Mouse (Mus musculus): ENCODE data around the gene Nr2c2. TPM values are rescaled to one million over a fixed set of nuclear protein-coding genes. Genes with fewer than 3 reads are reported as not detected.

Nr2c2 gene
- polyA plus RNA-seq, 1 experiment from 2014 or later = 18.5 TPM

DNA sequence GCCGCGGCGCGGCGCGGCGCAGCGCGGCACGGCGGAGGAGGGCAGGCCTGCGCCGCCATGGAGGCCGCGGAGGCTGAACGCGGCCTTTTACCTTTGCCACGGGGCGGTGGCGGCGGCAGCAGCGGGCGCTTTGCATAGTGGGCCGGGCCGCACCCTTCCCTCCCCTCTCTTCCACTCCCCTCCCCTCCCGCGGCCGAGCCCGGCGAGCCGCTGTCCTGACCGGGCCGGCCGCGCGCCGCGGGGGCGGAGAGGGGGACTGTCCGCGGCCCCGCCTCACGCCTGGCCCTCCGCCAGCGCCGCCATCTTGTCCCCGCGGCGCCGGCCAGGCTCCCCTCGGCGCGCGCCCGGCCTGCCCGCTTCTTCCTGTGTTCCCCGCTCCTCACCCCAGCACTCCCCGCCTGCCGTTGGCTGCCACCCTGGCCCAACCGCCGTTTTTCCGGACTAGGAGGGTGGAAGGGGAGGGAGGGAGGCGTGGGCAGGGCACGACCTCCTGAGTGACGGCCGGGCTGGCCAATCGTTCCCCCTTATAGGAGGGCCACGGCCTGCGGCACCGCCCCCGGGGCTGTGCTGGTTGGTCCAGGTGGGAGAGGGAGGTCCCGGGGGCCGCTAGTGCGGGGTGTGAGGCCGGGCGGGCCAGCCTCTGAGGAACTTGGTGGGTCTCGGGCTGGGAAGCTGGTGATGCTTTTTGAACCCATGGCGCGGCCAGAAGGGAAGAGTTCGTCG, 738 bp downstream of the Nr2c2 start:
- under 1% methylated on average over 50 of the region's 81 CpGs for WGBS
- ATAC-seq (replicated peaks; ENCODE audit: insufficient number of reproducible peaks, low FRiP score, low TSS enrichment, low read depth) (peak; percentile 99), DNase-seq (ENCODE audit: low spot score) (peak; percentile 98)
- peak overlapping the region; percentile 99 for H3K27ac ChIP-seq (replicated peaks; ENCODE audit: low read depth, low read length)
- H3K4me1 ChIP-seq (ENCODE audit: control insufficient read depth, insufficient read depth, low read length) = no peaks in the 10 kb centered on the region
- H3K9me3 ChIP-seq (replicated peaks; ENCODE audit: control insufficient read depth, low read length) = no peaks in the 10 kb centered on the region
- H3K27me3 ChIP-seq (ENCODE audit: control insufficient read depth, insufficient read depth, low read length) = no peaks in the 10 kb centered on the region
- peak overlapping the region; percentile 98 for H3K4me3 ChIP-seq (ENCODE audit: low read depth, low read length)
- H3K9ac ChIP-seq (replicated peaks; ENCODE audit: low read length) = peak overlapping the region; percentile 99
- H3K4me2 ChIP-seq (ENCODE audit: low read depth, low read length) = peak overlapping the region; percentile 59
- H3K36me3 ChIP-seq (replicated peaks; ENCODE audit: control insufficient read depth, insufficient read depth, low read depth, low read length) = no peaks in the 10 kb centered on the region

DNA sequence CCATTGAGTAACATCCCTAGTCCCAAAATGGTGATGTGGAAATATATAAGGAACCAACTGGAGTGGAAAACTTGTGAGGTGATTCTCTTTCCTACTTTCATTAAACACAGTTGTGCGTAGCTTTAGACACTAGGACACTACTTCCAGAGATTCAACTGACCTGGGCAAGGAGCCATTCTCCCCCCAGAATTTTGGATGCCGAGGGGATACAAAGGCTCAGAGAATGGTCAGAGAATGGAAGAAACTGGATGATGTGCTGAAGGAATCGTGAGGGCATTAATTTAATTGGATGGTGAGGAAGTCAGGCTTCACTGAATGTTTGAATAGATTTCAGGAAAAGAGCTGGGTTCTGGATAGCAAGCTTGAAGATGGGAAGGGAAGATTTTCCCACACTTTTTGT, 1.5 kb downstream of the Nr2c2 start:
- WGBS = 29% methylated on average over 3 of the region's 3 CpGs

GRCm38 (mm10) chr6:92093869-92094268, 2.7 kb downstream of the Nr2c2 start:
- no peaks in the 10 kb centered on the region for H3K9me3 ChIP-seq (replicated peaks; ENCODE audit: control insufficient read depth, low read length)
- no peak overlapping the region for H3K27ac ChIP-seq (replicated peaks; ENCODE audit: low read depth, low read length)
- H3K4me1 ChIP-seq (ENCODE audit: control insufficient read depth, insufficient read depth, low read length) = no peaks in the 10 kb centered on the region
- DNase-seq (ENCODE audit: low spot score) (no peak), ATAC-seq (replicated peaks; ENCODE audit: insufficient number of reproducible peaks, low FRiP score, low TSS enrichment, low read depth) (no peak)
- no peak overlapping the region for H3K9ac ChIP-seq (replicated peaks; ENCODE audit: low read length)
- H3K4me2 ChIP-seq (ENCODE audit: low read depth, low read length) = no peak overlapping the region
- no peak overlapping the region for H3K4me3 ChIP-seq (ENCODE audit: low read depth, low read length)
- no peaks in the 10 kb centered on the region for H3K36me3 ChIP-seq (replicated peaks; ENCODE audit: control insufficient read depth, insufficient read depth, low read depth, low read length)
- H3K27me3 ChIP-seq (ENCODE audit: control insufficient read depth, insufficient read depth, low read length) = no peaks in the 10 kb centered on the region
- WGBS = 84% methylated on average over 2 of the region's 2 CpGs

More for the DNA sequence above, 1.5 kb downstream of the Nr2c2 start:
- H3K36me3 ChIP-seq (replicated peaks; ENCODE audit: control insufficient read depth, insufficient read depth, low read depth, low read length) = no peaks in the 10 kb centered on the region
- DNase-seq (ENCODE audit: low spot score) (no peak), ATAC-seq (replicated peaks; ENCODE audit: insufficient number of reproducible peaks, low FRiP score, low TSS enrichment, low read depth) (no peak)
- H3K4me1 ChIP-seq (ENCODE audit: control insufficient read depth, insufficient read depth, low read length) = no peaks in the 10 kb centered on the region
- no peaks in the 10 kb centered on the region for H3K9me3 ChIP-seq (replicated peaks; ENCODE audit: control insufficient read depth, low read length)
- H3K4me2 ChIP-seq (ENCODE audit: low read depth, low read length) = peak overlapping the region; percentile 59
- no peaks in the 10 kb centered on the region for H3K27me3 ChIP-seq (ENCODE audit: control insufficient read depth, insufficient read depth, low read length)
- peak overlapping the region; percentile 99 for H3K9ac ChIP-seq (replicated peaks; ENCODE audit: low read length)
- H3K27ac ChIP-seq (replicated peaks; ENCODE audit: low read depth, low read length) = no peak overlapping the region
- peak overlapping the region; percentile 98 for H3K4me3 ChIP-seq (ENCODE audit: low read depth, low read length)

- ATAC-seq (replicated peaks; ENCODE audit: insufficient number of reproducible peaks, low FRiP score, low TSS enrichment, low read depth) = no peak
- 73% methylated on average over 2 of the region's 2 CpGs for WGBS
Measured at GRCm38 (mm10) chr6:92100679-92101360, 9.6 kb downstream of the Nr2c2 start.

GRCm38 (mm10) chr6:92124547-92124946, 33.4 kb downstream of the Nr2c2 start:
- ATAC-seq (replicated peaks; ENCODE audit: insufficient number of reproducible peaks, low FRiP score, low TSS enrichment, low read depth) (no peak), DNase-seq (ENCODE audit: low spot score) (no peak)
- Histone ChIP-seq H3K36me3 (replicated peaks; ENCODE audit: control insufficient read depth, insufficient read depth, low read depth, low read length) (no peaks in the 10 kb centered on the region), H3K9ac (replicated peaks; ENCODE audit: low read length) (no peak overlapping the region), H3K27me3 (ENCODE audit: control insufficient read depth, insufficient read depth, low read length) (no peaks in the 10 kb centered on the region), H3K27ac (replicated peaks; ENCODE audit: low read depth, low read length) (no peak overlapping the region), H3K4me1 (ENCODE audit: control insufficient read depth, insufficient read depth, low read length) (no peaks in the 10 kb centered on the region), H3K4me2 (ENCODE audit: low read depth, low read length) (no peak overlapping the region), H3K4me3 (ENCODE audit: low read depth, low read length) (no peak overlapping the region), H3K9me3 (replicated peaks; ENCODE audit: control insufficient read depth, low read length) (no peaks in the 10 kb centered on the region)

More at GRCm38 (mm10) chr6:92100679-92101360, 9.6 kb downstream of the Nr2c2 start:
- Histone ChIP-seq H3K27ac (replicated peaks; ENCODE audit: low read depth, low read length) (no peak overlapping the region), H3K36me3 (replicated peaks; ENCODE audit: control insufficient read depth, insufficient read depth, low read depth, low read length) (no peaks in the 10 kb centered on the region), H3K4me1 (ENCODE audit: control insufficient read depth, insufficient read depth, low read length) (no peaks in the 10 kb centered on the region), H3K4me3 (ENCODE audit: low read depth, low read length) (no peak overlapping the region), H3K9me3 (replicated peaks; ENCODE audit: control insufficient read depth, low read length) (no peaks in the 10 kb centered on the region), H3K4me2 (ENCODE audit: low read depth, low read length) (no peak overlapping the region), H3K27me3 (ENCODE audit: control insufficient read depth, insufficient read depth, low read length) (no peaks in the 10 kb centered on the region), H3K9ac (replicated peaks; ENCODE audit: low read length) (no peak overlapping the region)
- DNase-seq (ENCODE audit: low spot score) = no peak

DNA sequence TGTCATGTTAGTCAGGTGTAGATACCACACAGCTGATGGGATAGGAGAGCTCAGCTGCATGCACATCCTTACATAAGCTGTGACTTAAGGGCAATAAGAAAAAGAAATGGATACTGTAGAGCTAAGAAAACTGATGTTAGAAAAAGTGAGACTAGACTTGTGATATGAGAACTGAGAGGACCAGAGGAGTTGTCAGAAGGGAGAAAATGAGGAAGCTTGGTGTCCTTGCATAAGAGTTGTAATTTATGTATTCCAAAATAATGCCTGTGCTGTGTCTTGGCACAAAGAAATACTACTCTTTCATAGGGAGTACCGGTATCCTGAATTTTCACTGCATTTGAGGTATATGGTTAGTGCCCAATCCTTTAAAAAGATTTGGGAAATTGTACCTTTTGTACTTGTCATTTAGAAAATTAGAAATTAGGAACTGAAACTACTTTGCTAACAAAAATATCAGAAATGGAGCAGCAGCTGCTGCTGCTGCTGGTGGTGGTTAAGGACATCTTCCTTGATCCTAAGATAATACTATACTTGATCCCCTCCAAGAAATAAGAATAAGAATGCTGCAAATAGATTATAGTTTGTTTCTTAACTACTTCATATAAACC, 35.8 kb downstream of the Nr2c2 start:
- 94% methylated on average over 1 of the region's 1 CpGs for WGBS
- no peak overlapping the region for H3K4me2 ChIP-seq (ENCODE audit: low read depth, low read length)
- no peaks in the 10 kb centered on the region for H3K4me1 ChIP-seq (ENCODE audit: control insufficient read depth, insufficient read depth, low read length)
- H3K27ac ChIP-seq (replicated peaks; ENCODE audit: low read depth, low read length) = no peak overlapping the region
- H3K4me3 ChIP-seq (ENCODE audit: low read depth, low read length) = no peak overlapping the region
- DNase-seq (ENCODE audit: low spot score) (no peak), ATAC-seq (replicated peaks; ENCODE audit: insufficient number of reproducible peaks, low FRiP score, low TSS enrichment, low read depth) (no peak)
- H3K27me3 ChIP-seq (ENCODE audit: control insufficient read depth, insufficient read depth, low read length) = no peaks in the 10 kb centered on the region
- no peak overlapping the region for H3K9ac ChIP-seq (replicated peaks; ENCODE audit: low read length)
- H3K9me3 ChIP-seq (replicated peaks; ENCODE audit: control insufficient read depth, low read length) = no peaks in the 10 kb centered on the region
- H3K36me3 ChIP-seq (replicated peaks; ENCODE audit: control insufficient read depth, insufficient read depth, low read depth, low read length) = no peaks in the 10 kb centered on the region

DNA sequence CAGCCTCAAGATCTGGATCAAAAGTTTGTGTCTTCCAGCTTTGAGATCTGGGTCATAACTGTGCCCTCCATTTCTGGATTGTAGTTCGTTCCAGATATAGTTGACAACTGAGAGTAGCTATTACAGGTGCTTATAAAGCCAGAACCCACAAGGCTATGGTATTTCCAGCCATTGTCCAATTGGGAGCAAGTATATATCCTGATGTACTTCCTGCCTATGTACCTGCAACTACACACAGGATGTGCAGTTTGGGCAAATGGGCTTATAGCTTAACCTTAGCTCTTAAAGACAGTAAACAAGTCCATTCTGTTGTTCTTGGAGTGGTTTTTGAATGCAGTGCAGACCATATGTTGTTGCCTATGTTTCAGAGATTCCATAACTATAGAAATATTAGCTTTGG, 40.3 kb downstream of the Nr2c2 start:
- Histone ChIP-seq H3K4me1 (ENCODE audit: control insufficient read depth, insufficient read depth, low read length) (no peaks in the 10 kb centered on the region), H3K27me3 (ENCODE audit: control insufficient read depth, insufficient read depth, low read length) (no peaks in the 10 kb centered on the region), H3K9me3 (replicated peaks; ENCODE audit: control insufficient read depth, low read length) (no peaks in the 10 kb centered on the region), H3K4me3 (ENCODE audit: low read depth, low read length) (no peak overlapping the region), H3K9ac (replicated peaks; ENCODE audit: low read length) (no peak overlapping the region), H3K4me2 (ENCODE audit: low read depth, low read length) (no peak overlapping the region), H3K36me3 (replicated peaks; ENCODE audit: control insufficient read depth, insufficient read depth, low read depth, low read length) (no peaks in the 10 kb centered on the region), H3K27ac (replicated peaks; ENCODE audit: low read depth, low read length) (no peak overlapping the region)
- 100% methylated on average over 1 of the region's 1 CpGs for whole genome bisulfite sequencing
- DNase-seq (ENCODE audit: low spot score) = no peak
- ATAC-seq (replicated peaks; ENCODE audit: insufficient number of reproducible peaks, low FRiP score, low TSS enrichment, low read depth) = no peak

All from embryonic facial prominence, embryonic 11.5 days (tissue).